Mouse (Mus musculus): ENCODE results near the gene Macrod2. TPM values are rescaled to one million over a fixed set of nuclear protein-coding genes. Genes with fewer than 3 reads are reported as not detected.

The Macrod2 gene
- polyA plus RNA-seq, 1 experiment, result 57.8 TPM

GRCm38 (mm10) chr2:141571360-141571759 lies 1176.3 kb downstream of the Macrod2 start:
- H3K27me3 ChIP-seq (replicated peaks), result no peaks in the 10 kb centered on the region
- no peaks in the 10 kb centered on the region for H3K9me3 ChIP-seq
- no peak overlapping the region for H3K4me3 ChIP-seq (replicated peaks)
- no peaks in the 10 kb centered on the region for H3K4me1 ChIP-seq
- no peak for TF ChIP-seq GATA1 (IDR thresholded peaks at IDR 0.05; ENCODE audit: borderline replicate concordance, low read length)
- TF ChIP-seq FLI1 (IDR thresholded peaks at IDR 0.05; ENCODE audit: low read length), result no peak
- H3K36me3 ChIP-seq (replicated peaks; ENCODE audit: low read length), result no peaks in the 10 kb centered on the region

DNA sequence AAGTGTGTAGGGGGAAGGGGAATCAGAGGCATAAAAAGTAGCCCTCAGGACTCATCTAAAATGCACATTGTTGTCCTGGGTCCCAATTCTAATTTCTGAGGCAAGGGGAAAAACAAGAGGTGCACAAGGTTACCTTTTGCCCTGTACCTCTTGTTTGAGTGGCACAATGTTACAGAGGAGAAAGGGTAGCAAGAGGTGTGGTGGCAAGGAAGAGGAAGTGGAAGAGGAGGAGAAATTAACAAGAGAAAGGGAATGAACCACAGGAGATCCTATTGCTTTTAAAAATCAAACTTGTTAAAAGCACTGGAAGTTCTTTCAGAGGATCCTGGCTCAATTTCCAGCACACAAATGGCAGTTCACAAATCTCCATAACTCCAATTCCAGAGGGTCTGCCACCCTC lies 1183.1 kb downstream of the Macrod2 start:
- no peak for TF ChIP-seq GATA1 (IDR thresholded peaks at IDR 0.05; ENCODE audit: borderline replicate concordance, low read length)

GRCm38 (mm10) chr2:141582431-141582830 lies 1187.3 kb downstream of the Macrod2 start:
- H3K36me3 ChIP-seq (replicated peaks; ENCODE audit: low read length), result no peaks in the 10 kb centered on the region
- H3K9me3 ChIP-seq, result no peaks in the 10 kb centered on the region
- no peaks in the 10 kb centered on the region for H3K27me3 ChIP-seq (replicated peaks)
- no peaks in the 10 kb centered on the region for H3K4me1 ChIP-seq
- TF ChIP-seq GATA1 (IDR thresholded peaks at IDR 0.05; ENCODE audit: borderline replicate concordance, low read length), result no peak
- TF ChIP-seq FLI1 (IDR thresholded peaks at IDR 0.05; ENCODE audit: low read length), result no peak
- no peak overlapping the region for H3K4me3 ChIP-seq (replicated peaks)

More for the DNA sequence above, 1183.1 kb downstream of the Macrod2 start:
- no peak overlapping the region for H3K4me3 ChIP-seq (replicated peaks)
- no peaks in the 10 kb centered on the region for H3K9me3 ChIP-seq
- H3K27me3 ChIP-seq (replicated peaks), result no peaks in the 10 kb centered on the region
- H3K36me3 ChIP-seq (replicated peaks; ENCODE audit: low read length), result no peaks in the 10 kb centered on the region
- H3K4me1 ChIP-seq, result no peaks in the 10 kb centered on the region

- H3K4me1 ChIP-seq, result no peaks in the 10 kb centered on the region
- no peaks in the 10 kb centered on the region for H3K9me3 ChIP-seq
- no peak overlapping the region for H3K4me3 ChIP-seq (replicated peaks)
- no peaks in the 10 kb centered on the region for H3K36me3 ChIP-seq (replicated peaks; ENCODE audit: low read length)
- TF ChIP-seq FLI1 (IDR thresholded peaks at IDR 0.05; ENCODE audit: low read length) (no peak), GATA1 (IDR thresholded peaks at IDR 0.05; ENCODE audit: borderline replicate concordance, low read length) (no peak)
- no peaks in the 10 kb centered on the region for H3K27me3 ChIP-seq (replicated peaks)
These were observed 1187.8 kb downstream of the Macrod2 start for GRCm38 (mm10) chr2:141582933-141583332.

- no peaks in the 10 kb centered on the region for H3K36me3 ChIP-seq (replicated peaks; ENCODE audit: low read length)
- H3K4me1 ChIP-seq, result no peaks in the 10 kb centered on the region
- no peak for TF ChIP-seq FLI1 (IDR thresholded peaks at IDR 0.05; ENCODE audit: low read length)
- TF ChIP-seq GATA1 (IDR thresholded peaks at IDR 0.05; ENCODE audit: borderline replicate concordance, low read length), result no peak
- no peaks in the 10 kb centered on the region for H3K9me3 ChIP-seq
- no peaks in the 10 kb centered on the region for H3K27me3 ChIP-seq (replicated peaks)
- H3K4me3 ChIP-seq (replicated peaks), result no peak overlapping the region
These were observed 1192.2 kb downstream of the Macrod2 start for GRCm38 (mm10) chr2:141587290-141587689.

DNA sequence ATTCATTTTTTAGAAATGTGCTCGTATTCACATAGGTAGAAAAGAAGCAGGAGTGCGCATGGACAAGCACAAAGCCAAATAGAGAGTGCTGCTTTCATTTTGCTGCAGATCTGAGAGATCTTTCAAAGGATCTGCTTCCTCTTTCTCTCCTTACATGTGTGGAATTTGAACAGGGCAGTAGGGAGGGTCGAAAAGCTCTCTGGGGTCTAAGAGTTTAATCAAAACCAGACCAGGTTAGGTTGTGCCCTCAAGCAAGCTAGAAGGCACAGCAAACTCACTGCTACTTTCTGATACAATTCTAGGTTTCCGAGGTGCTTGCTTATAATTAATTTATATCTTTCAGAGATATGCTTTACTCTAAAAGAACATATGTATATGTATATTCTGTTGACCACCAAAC lies 1196.2 kb downstream of the Macrod2 start:
- H3K4me1 ChIP-seq, result no peaks in the 10 kb centered on the region
- H3K36me3 ChIP-seq (replicated peaks; ENCODE audit: low read length), result no peaks in the 10 kb centered on the region
- TF ChIP-seq FLI1 (IDR thresholded peaks at IDR 0.05; ENCODE audit: low read length) (no peak), GATA1 (IDR thresholded peaks at IDR 0.05; ENCODE audit: borderline replicate concordance, low read length) (no peak)
- H3K27me3 ChIP-seq (replicated peaks), result no peaks in the 10 kb centered on the region
- no peaks in the 10 kb centered on the region for H3K9me3 ChIP-seq
- no peak overlapping the region for H3K4me3 ChIP-seq (replicated peaks)

- no peak overlapping the region for H3K4me3 ChIP-seq (replicated peaks)
- no peaks in the 10 kb centered on the region for H3K4me1 ChIP-seq
- TF ChIP-seq FLI1 (IDR thresholded peaks at IDR 0.05; ENCODE audit: low read length) (no peak), GATA1 (IDR thresholded peaks at IDR 0.05; ENCODE audit: borderline replicate concordance, low read length) (no peak)
These were observed 1199.7 kb downstream of the Macrod2 start for GRCm38 (mm10) chr2:141594811-141595210.

GRCm38 (mm10) chr2:141617721-141618120 lies 1222.6 kb downstream of the Macrod2 start:
- Histone ChIP-seq H3K9me3 (0 out of 2 replicates have a peak, but pooled peaks cover 3% of the 10 kb centered on the region), H3K36me3 (replicated peaks; ENCODE audit: low read length) (no peaks in the 10 kb centered on the region), H3K4me1 (no peaks in the 10 kb centered on the region), H3K27me3 (replicated peaks) (no peaks in the 10 kb centered on the region), H3K4me3 (replicated peaks) (no peak overlapping the region)
- TF ChIP-seq GATA1 (IDR thresholded peaks at IDR 0.05; ENCODE audit: borderline replicate concordance, low read length), result no peak
- no peak for TF ChIP-seq FLI1 (IDR thresholded peaks at IDR 0.05; ENCODE audit: low read length)

More at GRCm38 (mm10) chr2:141594811-141595210, 1199.7 kb downstream of the Macrod2 start:
- H3K36me3 ChIP-seq (replicated peaks; ENCODE audit: low read length), result no peaks in the 10 kb centered on the region
- no peaks in the 10 kb centered on the region for H3K27me3 ChIP-seq (replicated peaks)
- no peaks in the 10 kb centered on the region for H3K9me3 ChIP-seq

- H3K4me1 ChIP-seq, result no peaks in the 10 kb centered on the region
- H3K27me3 ChIP-seq (replicated peaks), result no peaks in the 10 kb centered on the region
- no peak overlapping the region for H3K4me3 ChIP-seq (replicated peaks)
- H3K36me3 ChIP-seq (replicated peaks; ENCODE audit: low read length), result no peaks in the 10 kb centered on the region
- 0 out of 2 replicates have a peak, but pooled peaks cover 3% of the 10 kb centered on the region for H3K9me3 ChIP-seq
- no peak for TF ChIP-seq GATA1 (IDR thresholded peaks at IDR 0.05; ENCODE audit: borderline replicate concordance, low read length)
- TF ChIP-seq FLI1 (IDR thresholded peaks at IDR 0.05; ENCODE audit: low read length), result no peak
These were observed 1223.1 kb downstream of the Macrod2 start for GRCm38 (mm10) chr2:141618257-141618656.

DNA sequence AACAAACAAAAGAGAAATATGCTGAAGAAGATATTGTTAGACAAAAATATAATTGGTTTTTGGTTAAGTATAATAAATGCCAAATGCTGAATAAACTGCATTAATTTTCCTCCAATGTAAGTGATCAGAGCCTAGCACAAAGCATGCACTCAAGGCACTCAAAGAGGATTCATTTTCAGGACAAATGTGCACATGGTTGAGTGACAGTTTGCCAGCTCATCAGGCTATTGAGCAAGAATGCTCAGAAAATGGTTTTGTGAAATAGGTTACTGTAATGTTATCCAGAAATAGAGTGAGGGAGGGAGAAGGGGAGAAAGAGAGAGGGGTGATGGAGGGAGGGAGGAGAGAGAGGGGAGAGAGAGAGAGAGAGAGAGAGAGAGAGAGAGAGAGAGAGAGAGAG lies 1268.9 kb downstream of the Macrod2 start:
- no peaks in the 10 kb centered on the region for H3K36me3 ChIP-seq (replicated peaks; ENCODE audit: low read length)
- no peaks in the 10 kb centered on the region for H3K4me1 ChIP-seq
- no peak overlapping the region for H3K4me3 ChIP-seq (replicated peaks)
- no peaks in the 10 kb centered on the region for H3K9me3 ChIP-seq
- no peaks in the 10 kb centered on the region for H3K27me3 ChIP-seq (replicated peaks)
- TF ChIP-seq FLI1 (IDR thresholded peaks at IDR 0.05; ENCODE audit: low read length) (no peak), GATA1 (IDR thresholded peaks at IDR 0.05; ENCODE audit: borderline replicate concordance, low read length) (no peak)

DNA sequence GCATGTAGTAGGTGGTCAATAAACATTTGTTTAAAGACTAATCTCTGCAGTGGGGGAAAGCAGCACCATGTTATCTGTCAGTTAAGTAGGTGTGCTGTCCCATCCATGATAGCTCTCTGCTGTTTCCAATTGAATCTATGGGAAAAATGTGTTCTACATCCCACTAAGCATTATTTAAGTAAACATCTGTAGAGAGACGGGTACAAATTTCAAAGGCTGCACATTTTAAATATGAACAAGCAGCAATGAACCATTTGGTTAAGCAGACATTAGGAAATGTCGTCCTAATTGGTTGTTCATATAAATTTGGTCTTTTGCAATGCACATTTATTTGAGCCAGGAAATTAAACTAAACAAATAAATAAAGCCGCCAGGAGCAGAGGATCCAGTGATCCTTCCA lies 1277.7 kb downstream of the Macrod2 start:
- no peak overlapping the region for H3K4me3 ChIP-seq (replicated peaks)
- TF ChIP-seq FLI1 (IDR thresholded peaks at IDR 0.05; ENCODE audit: low read length), result no peak
- TF ChIP-seq GATA1 (IDR thresholded peaks at IDR 0.05; ENCODE audit: borderline replicate concordance, low read length), result no peak
- H3K36me3 ChIP-seq (replicated peaks; ENCODE audit: low read length), result no peaks in the 10 kb centered on the region
- H3K9me3 ChIP-seq, result no peaks in the 10 kb centered on the region; the same call in 1 of the 2 replicates
- no peaks in the 10 kb centered on the region for H3K4me1 ChIP-seq
- H3K27me3 ChIP-seq (replicated peaks), result no peaks in the 10 kb centered on the region

Measured in megakaryocyte, embryonic 14.5 days (primary cell).